Comparison of ENCODE assay signal across 9 mouse cellular contexts in the genomic region with DNA sequence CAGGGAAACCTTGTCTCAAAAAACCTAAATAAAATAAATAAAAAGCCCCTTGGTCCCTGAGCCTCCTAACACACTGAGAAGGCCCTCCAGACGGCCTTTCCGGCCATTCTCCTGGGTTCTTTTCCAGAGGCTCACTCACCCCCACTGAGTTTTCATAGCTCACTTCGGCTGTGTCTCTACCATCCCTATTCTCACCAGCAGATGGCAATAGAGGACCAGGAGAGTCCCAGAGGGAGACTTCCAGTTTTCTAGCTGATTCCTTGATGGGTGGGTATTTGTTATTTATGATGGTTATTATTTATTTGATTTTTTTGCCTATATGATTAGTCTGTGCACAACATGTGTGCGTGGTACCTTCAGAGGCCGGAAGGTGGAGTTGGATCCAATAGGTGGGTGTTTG. TPM values are rescaled to one million over a fixed set of nuclear protein-coding genes. Genes with fewer than 3 reads are reported as not detected.
DNase-seq lines count a peak whose midpoint lies in the region; ATAC-seq and TF ChIP-seq lines count a peak whose summit lies in the region.
"Had no signal": no experiment of that assay in that cellular context is flagged by ENCODE, and none has a peak within 500 bp of the region (broad histone marks: within the 10 kb centered on the region; RNA-seq: fewer than 3 reads in every experiment).

No protein-coding gene starts in this region.

- ATAC-seq in heart, postnatal 0 days (ENCODE audit: insufficient read depth, low read depth), result no peak; the same call in 1 of the 2 replicates
- no peak for ATAC-seq in heart, embryonic 12.5 days (ENCODE audit: insufficient number of reproducible peaks, low FRiP score)
- no peak for ATAC-seq in Patski
- ATAC-seq in granulocyte monocyte progenitor cell, adult 5-6 weeks (replicated peaks; ENCODE audit: poor library complexity, severe bottlenecking), result peak; percentile 75
- 0 out of 2 replicates have a peak, but pooled peaks have one; percentile 59 for ATAC-seq in monocyte, adult 5-6 weeks (replicated peaks; ENCODE audit: insufficient number of reproducible peaks, low FRiP score, low TSS enrichment, poor library complexity, severe bottlenecking)
- 0 out of 2 replicates have a peak, but pooled peaks have one; percentile 43 for ATAC-seq in stomach, postnatal 0 days (ENCODE audit: low FRiP score, low TSS enrichment)

- no peak overlapping the region for H3K27ac ChIP-seq in heart, postnatal 0 days (ENCODE audit: low read depth)
- H3K27ac ChIP-seq in heart, embryonic 12.5 days (ENCODE audit: poor library complexity, severe bottlenecking), result no peak overlapping the region
- H3K27ac ChIP-seq in stomach, postnatal 0 days (replicated peaks), result no peak overlapping the region
- H3K27ac ChIP-seq: embryonic facial prominence, embryonic 12.5 days had no signal

- CTCF ChIA-PET in Patski (lab: Charles Lee), result interaction anchor here (0.6 to 2.8 kb wide), 13 partner anchors 10 to 206 kb away, joined by 3 to 33 read pairs (median 4); partner anchors contain the start of genes Cdc34b and Xylt2

- H3K4me1 ChIP-seq in heart, postnatal 0 days (ENCODE audit: control insufficient read depth, insufficient read depth), result no peaks in the 10 kb centered on the region
- no peaks in the 10 kb centered on the region for H3K4me1 ChIP-seq in heart, embryonic 12.5 days (replicated peaks)
- H3K4me1 ChIP-seq in stomach, postnatal 0 days (replicated peaks; ENCODE audit: control insufficient read depth, insufficient read depth), result no peaks in the 10 kb centered on the region
- H3K4me1 ChIP-seq: embryonic facial prominence, embryonic 12.5 days had no signal

- POLR2A ChIA-PET in Patski (lab: Charles Lee), result no interaction called here

- H3K4me2 ChIP-seq in heart, postnatal 0 days (ENCODE audit: low read depth, low read length), result no peak overlapping the region
- H3K4me2 ChIP-seq in heart, embryonic 12.5 days, result no peak overlapping the region
- H3K4me2 ChIP-seq in stomach, postnatal 0 days (replicated peaks; ENCODE audit: low read depth), result no peak overlapping the region
- H3K4me2 ChIP-seq: embryonic facial prominence, embryonic 12.5 days had no signal

- H3K4me3 ChIP-seq in heart, postnatal 0 days (ENCODE audit: low read depth, low read length), result no peak overlapping the region
- no peak overlapping the region for H3K4me3 ChIP-seq in heart, embryonic 12.5 days
- H3K4me3 ChIP-seq in stomach, postnatal 0 days (ENCODE audit: low read depth, low read length), result no peak overlapping the region
- H3K4me3 ChIP-seq: embryonic facial prominence, embryonic 12.5 days had no signal

- in situ Hi-C loops in Patski (cut with MboI; ENCODE audit: low pct_unique_long_range_greater_than_20kb), result no loop called here

- H3K9ac ChIP-seq in heart, postnatal 0 days (replicated peaks; ENCODE audit: low read depth, low read length), result no peak overlapping the region
- no peak overlapping the region for H3K9ac ChIP-seq in heart, embryonic 12.5 days
- no peak overlapping the region for H3K9ac ChIP-seq in stomach, postnatal 0 days (ENCODE audit: low read length)
- H3K9ac ChIP-seq: embryonic facial prominence, embryonic 12.5 days had no signal

- no peaks in the 10 kb centered on the region for H3K9me3 ChIP-seq in heart, postnatal 0 days (replicated peaks; ENCODE audit: control insufficient read depth, low read length)
- H3K9me3 ChIP-seq in heart, embryonic 12.5 days (replicated peaks), result no peaks in the 10 kb centered on the region
- no peaks in the 10 kb centered on the region for H3K9me3 ChIP-seq in stomach, postnatal 0 days (ENCODE audit: control insufficient read depth, low read length)
- H3K9me3 ChIP-seq: embryonic facial prominence, embryonic 12.5 days had no signal

- WGBS in heart, postnatal 0 days, result 19% methylated on average over 5 of the region's 5 CpGs
- 26% methylated on average over 5 of the region's 5 CpGs for WGBS in heart, embryonic 12.5 days
- WGBS in stomach, postnatal 0 days, result 25% methylated on average over 5 of the region's 5 CpGs

- no peak for TF ChIP-seq EP300 in heart, postnatal 0 days (IDR thresholded peaks at IDR 0.05; ENCODE audit: low read depth)
- TF ChIP-seq EP300 in stomach, postnatal 0 days (optimal IDR thresholded peaks at IDR 0.05), result no peak

- no peaks in the 10 kb centered on the region for H3K36me3 ChIP-seq in heart, postnatal 0 days (replicated peaks; ENCODE audit: control insufficient read depth, insufficient read depth, low read length)
- no peaks in the 10 kb centered on the region for H3K36me3 ChIP-seq in heart, embryonic 12.5 days
- no peaks in the 10 kb centered on the region for H3K36me3 ChIP-seq in stomach, postnatal 0 days (ENCODE audit: control insufficient read depth, insufficient read depth, low read length)
- H3K36me3 ChIP-seq: embryonic facial prominence, embryonic 12.5 days had no signal

- peak; percentile 89 for TF ChIP-seq CTCF in heart, postnatal 0 days (IDR thresholded peaks at IDR 0.05; ENCODE audit: low read depth)
- TF ChIP-seq CTCF in Patski (IDR thresholded peaks at IDR 0.05), result peak; percentile 85
- TF ChIP-seq CTCF in stomach, postnatal 0 days (IDR thresholded peaks at IDR 0.05; ENCODE audit: low read depth), result peak; percentile 94

- DNase-seq in heart, postnatal 0 days (ENCODE audit: low spot score), result peak; percentile 45
- no peak for DNase-seq in Patski (ENCODE audit: low read depth, low spot score)
- DNase-seq in cerebellum, postnatal 10 days, result peak; percentile 89 to 92
- DNase-seq in left cerebral cortex, adult 11 months (ENCODE audit: low spot score), result peak; percentile 29
- peak; percentile 64 for DNase-seq in stomach, postnatal 0 days (ENCODE audit: low spot score)

- H3K27me3 ChIP-seq in heart, postnatal 0 days (ENCODE audit: control insufficient read depth, insufficient read depth, low read length), result no peaks in the 10 kb centered on the region
- peaks cover 4% of the 10 kb centered on the region; the same call in 1 of the 2 replicates for H3K27me3 ChIP-seq in heart, embryonic 12.5 days (replicated peaks)
- H3K27me3 ChIP-seq in Patski, result no peaks in the 10 kb centered on the region
- H3K27me3 ChIP-seq in stomach, postnatal 0 days (ENCODE audit: control insufficient read depth, insufficient read depth, low read length), result no peaks in the 10 kb centered on the region
- H3K27me3 ChIP-seq: embryonic facial prominence, embryonic 12.5 days had no signal

RNA-seq across cellular contexts. Expression of gene Cdc34b, which starts 11.3 kb away (rescaled TPM):
- not detected in 2 replicates for total RNA-seq in heart, postnatal 0 days (2014; rRNA removed; ENCODE audit: low replicate concordance)
- polyA plus RNA-seq in heart, postnatal 0 days (2015; fragmentation: Nextera tagmentation; extraction: Ambion mirVana), result 0.12 TPM in 1 of 2 replicates, not detected in the other
- not detected in 2 replicates for polyA plus RNA-seq in heart, embryonic 12.5 days (2016; fragmentation: Nextera tagmentation; extraction: Ambion mirVana)
- 2.2 TPM for polyA plus RNA-seq in Patski (2021)
- not detected in 2 replicates for total RNA-seq in granulocyte monocyte progenitor cell, adult 5-6 weeks (2014; fragmentation: Nextera tagmentation)
- not detected in 2 replicates for total RNA-seq in granulocyte monocyte progenitor cell, adult 5-6 weeks (2017)
- total RNA-seq in monocyte, adult 5-6 weeks (2017), result not detected in 3 replicates
- polyA plus RNA-seq in stomach, postnatal 0 days (2015; fragmentation: Nextera tagmentation; extraction: Ambion mirVana), result not detected in 2 replicates

RNA-seq across cellular contexts. Expression of gene Gm11541, which starts 26.0 kb away (rescaled TPM):
- not detected in 2 replicates for total RNA-seq in heart, postnatal 0 days (2014; rRNA removed; ENCODE audit: low replicate concordance)
- polyA plus RNA-seq in heart, postnatal 0 days (2015; fragmentation: Nextera tagmentation; extraction: Ambion mirVana), result 0.08 and 0.11 TPM in 2 replicates
- not detected in 2 replicates for polyA plus RNA-seq in heart, embryonic 12.5 days (2016; fragmentation: Nextera tagmentation; extraction: Ambion mirVana)
- polyA plus RNA-seq in Patski (2021), result not detected
- not detected in 2 replicates for total RNA-seq in granulocyte monocyte progenitor cell, adult 5-6 weeks (2014; fragmentation: Nextera tagmentation)
- not detected in 2 replicates for total RNA-seq in granulocyte monocyte progenitor cell, adult 5-6 weeks (2017)
- total RNA-seq in monocyte, adult 5-6 weeks (2017), result not detected in 3 replicates
- polyA plus RNA-seq in stomach, postnatal 0 days (2015; fragmentation: Nextera tagmentation; extraction: Ambion mirVana), result 0.11 and 0.15 TPM in 2 replicates

RNA-seq across cellular contexts. Expression of gene Tmem92, which starts 52.2 kb away (rescaled TPM):
- not detected in 2 replicates for total RNA-seq in heart, postnatal 0 days (2014; rRNA removed; ENCODE audit: low replicate concordance)
- not detected in 2 replicates for polyA plus RNA-seq in heart, postnatal 0 days (2015; fragmentation: Nextera tagmentation; extraction: Ambion mirVana)
- polyA plus RNA-seq in heart, embryonic 12.5 days (2016; fragmentation: Nextera tagmentation; extraction: Ambion mirVana), result not detected in 2 replicates
- polyA plus RNA-seq in Patski (2021), result not detected
- total RNA-seq in granulocyte monocyte progenitor cell, adult 5-6 weeks (2014; fragmentation: Nextera tagmentation), result not detected in 2 replicates
- total RNA-seq in granulocyte monocyte progenitor cell, adult 5-6 weeks (2017), result not detected in 2 replicates
- not detected in 3 replicates for total RNA-seq in monocyte, adult 5-6 weeks (2017)
- not detected in 2 replicates for polyA plus RNA-seq in stomach, postnatal 0 days (2015; fragmentation: Nextera tagmentation; extraction: Ambion mirVana)
- polyA plus RNA-seq: embryonic facial prominence, embryonic 12.5 days had no signal

RNA-seq across cellular contexts. Expression of gene Xylt2, which starts 52.9 kb away (rescaled TPM):
- 23.3 and 25.4 TPM in 2 replicates for total RNA-seq in heart, postnatal 0 days (2014; rRNA removed; ENCODE audit: low replicate concordance)
- 7.0 and 7.5 TPM in 2 replicates for polyA plus RNA-seq in heart, postnatal 0 days (2015; fragmentation: Nextera tagmentation; extraction: Ambion mirVana)
- polyA plus RNA-seq in heart, embryonic 12.5 days (2016; fragmentation: Nextera tagmentation; extraction: Ambion mirVana), result 16.4 and 17.8 TPM in 2 replicates
- 34.5 TPM for polyA plus RNA-seq in Patski (2021)
- 4.9 and 15.7 TPM in 2 replicates for total RNA-seq in granulocyte monocyte progenitor cell, adult 5-6 weeks (2014; fragmentation: Nextera tagmentation)
- total RNA-seq in granulocyte monocyte progenitor cell, adult 5-6 weeks (2017), result 3.9 and 4.8 TPM in 2 replicates
- 7.1 to 16.8 TPM (median 11.4 TPM) in 3 replicates for total RNA-seq in monocyte, adult 5-6 weeks (2017)
- polyA plus RNA-seq in stomach, postnatal 0 days (2015; fragmentation: Nextera tagmentation; extraction: Ambion mirVana), result 8.4 and 8.6 TPM in 2 replicates

Comparison
In these comparisons a context has a peak if more than half of its experiments do, and no peak if none do; other contexts are left out.
1. ATAC-seq: peak in granulocyte monocyte progenitor cell, adult 5-6 weeks (single experiment), monocyte, adult 5-6 weeks (single experiment) and stomach, postnatal 0 days (single experiment); none in heart, postnatal 0 days (single experiment), heart, embryonic 12.5 days (single experiment) and Patski (single experiment).
2. Peak in every context shown above with its lines, with median percentiles within 50 percentile points of each other: CTCF ChIP-seq.